Mouse (Mus musculus): ENCODE results near the gene Gm20388. TPM values are rescaled to one million over a fixed set of nuclear protein-coding genes. Genes with fewer than 3 reads are reported as not detected.

Gene Gm20388
- total RNA-seq, 2 experiments from 2014 or later: 12.7 TPM; not detected in 1

DNA sequence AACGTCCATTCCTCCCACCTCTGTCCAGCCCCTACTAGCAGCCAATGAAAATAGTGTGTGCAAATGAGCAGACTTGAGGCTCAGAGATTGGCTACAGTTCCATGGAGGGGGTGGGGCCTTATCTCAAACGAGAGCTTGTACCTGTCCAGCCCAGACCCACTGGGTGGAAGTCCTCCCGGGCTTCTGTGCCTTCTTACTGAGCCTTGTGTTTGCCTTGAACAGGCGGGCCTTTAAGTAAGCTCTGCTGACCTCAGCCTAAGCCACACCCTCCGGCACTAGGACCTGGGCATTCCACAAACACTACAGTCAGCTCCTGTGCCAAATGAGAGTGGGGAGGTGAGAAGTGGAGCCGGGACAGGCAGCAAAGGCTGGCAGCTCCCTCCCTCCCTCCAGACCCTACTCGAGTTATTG, 2383.6 kb downstream of the Gm20388 start:
- no peak for DNase-seq

DNA sequence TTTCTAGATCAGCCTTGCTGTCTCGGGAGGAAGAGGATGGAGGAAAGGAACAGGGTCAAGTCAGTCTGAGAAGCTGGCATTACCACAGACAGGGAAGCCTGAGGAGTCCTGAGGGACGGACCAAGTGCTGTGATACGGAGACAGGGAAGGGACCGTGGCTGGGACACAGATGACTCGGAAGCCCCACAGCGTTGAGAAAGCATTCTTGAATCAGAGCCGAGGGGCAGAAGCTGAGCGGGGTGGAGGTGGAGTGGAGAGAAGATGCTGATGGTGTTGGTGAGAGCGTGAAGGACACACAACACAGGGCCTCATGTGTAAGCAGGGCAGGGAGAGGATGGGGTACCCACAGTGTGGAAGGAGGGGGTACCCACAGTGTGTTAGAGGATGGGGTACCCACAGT, 2384.7 kb downstream of the Gm20388 start:
- no peak for DNase-seq

DNA sequence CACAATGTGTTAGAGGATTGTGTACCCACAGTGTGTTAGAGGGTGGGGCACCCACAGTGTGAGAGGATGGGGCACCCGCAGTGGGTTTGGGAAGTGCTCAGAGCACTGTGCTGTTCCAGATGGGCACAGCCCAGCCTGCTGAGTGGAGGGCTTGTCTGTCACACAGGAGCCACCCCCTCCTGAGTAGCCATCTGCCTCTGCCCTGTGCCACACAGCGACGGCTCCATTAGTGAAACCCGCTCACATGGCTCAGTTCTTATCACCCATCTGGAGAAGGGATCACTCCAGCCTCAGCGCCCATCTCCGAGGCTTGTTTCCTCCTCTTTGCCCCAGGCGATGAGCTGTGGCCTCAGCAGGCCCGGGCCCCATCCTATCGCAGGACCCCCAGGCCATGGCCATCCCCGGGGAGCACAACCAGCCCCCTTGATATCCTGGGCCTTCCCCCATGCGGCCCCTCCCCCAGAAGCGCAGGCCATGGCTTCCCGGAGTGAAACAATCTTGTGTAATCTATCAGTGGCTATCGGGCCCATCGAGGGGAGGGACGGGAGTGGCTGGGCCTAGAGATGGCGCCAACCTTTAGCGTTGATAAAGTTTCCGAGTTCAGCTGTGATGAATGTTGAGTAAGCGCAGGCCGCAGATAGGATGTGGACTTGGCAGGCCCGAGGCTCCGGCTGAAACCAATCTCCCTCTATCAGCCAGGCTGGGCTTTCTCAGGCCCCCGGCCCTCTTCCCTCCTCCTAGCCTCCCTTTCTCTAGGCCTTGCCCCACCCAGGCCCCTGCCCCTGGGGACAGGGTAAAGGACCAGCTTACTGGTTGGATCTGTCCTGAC, 2385.7 kb downstream of the Gm20388 start:
- DNase-seq: peak in 1 of 2 experiments; percentile 58

DNA sequence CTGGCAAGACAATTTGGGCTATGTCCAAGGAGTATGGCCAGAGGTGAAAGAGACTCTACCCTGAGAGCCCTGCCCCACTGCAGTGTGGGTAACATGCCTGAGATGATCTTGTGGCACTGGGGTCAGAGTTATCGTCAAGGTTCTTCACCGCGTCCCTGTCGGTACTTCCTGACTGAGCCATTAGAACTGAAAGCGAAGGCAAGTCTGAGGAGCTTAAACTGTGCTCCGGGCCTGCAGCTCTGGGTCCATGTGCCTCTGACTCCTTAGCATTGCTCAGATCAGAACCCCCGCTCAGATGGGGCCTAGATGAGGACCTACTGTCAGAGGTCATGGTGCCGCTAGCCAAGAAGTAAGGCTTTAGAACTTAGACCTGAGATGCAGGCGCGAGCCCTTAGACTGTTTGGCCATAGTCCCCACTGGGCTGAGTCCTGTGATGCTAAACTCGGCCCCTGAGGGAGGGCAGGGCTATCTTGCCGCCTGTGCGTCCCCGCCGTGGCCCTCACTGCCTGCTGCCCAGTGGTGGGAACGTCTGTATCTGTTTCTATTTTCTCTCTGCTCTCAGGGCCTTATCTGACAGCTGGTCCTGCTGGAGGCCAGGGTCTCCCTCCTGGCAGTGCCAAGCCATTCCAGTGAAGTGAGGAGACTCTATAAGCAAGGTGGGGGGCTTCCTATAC, 2389.1 kb downstream of the Gm20388 start:
- DNase-seq: no peak

DNA sequence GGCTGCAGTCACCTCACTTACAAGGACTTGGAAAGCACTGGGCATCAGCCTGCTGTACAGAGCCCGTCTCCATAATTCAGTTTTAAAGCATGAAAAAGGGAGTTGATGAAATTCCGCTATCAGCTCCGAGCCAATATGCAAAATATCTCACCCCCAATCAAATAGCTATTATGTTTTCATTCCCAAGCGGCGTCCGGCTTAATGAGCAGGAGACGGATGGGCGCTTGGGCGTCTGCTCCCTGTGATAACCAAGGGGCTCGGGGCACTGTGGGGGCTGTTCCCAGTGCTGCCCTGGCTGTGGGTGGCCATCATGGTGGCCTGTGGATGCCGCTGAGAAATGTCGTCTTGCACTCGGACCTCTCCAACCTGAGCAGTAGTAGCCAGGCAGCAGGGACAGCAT, 2390.4 kb downstream of the Gm20388 start:
- DNase-seq: no peak

DNA sequence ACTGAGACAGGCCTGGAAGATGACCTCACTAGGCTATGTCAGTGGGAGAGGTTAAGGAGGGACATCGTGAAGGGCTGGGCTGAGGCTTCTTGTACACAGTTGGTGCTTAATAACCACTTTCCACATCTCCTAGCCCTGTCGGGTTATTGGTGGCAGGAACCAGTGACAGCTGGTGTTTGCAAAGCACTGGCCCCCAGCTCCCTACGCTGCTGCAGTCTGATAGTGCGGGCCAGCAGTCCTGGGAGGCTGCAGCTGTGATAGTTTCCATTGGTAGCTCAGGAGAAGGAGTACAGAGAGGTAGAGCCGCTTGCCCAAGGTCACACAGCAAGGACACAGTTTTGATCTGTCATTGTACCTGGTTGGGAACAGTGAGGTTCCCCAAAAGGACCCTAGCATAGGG, 2391.2 kb downstream of the Gm20388 start:
- DNase-seq: no peak

DNA sequence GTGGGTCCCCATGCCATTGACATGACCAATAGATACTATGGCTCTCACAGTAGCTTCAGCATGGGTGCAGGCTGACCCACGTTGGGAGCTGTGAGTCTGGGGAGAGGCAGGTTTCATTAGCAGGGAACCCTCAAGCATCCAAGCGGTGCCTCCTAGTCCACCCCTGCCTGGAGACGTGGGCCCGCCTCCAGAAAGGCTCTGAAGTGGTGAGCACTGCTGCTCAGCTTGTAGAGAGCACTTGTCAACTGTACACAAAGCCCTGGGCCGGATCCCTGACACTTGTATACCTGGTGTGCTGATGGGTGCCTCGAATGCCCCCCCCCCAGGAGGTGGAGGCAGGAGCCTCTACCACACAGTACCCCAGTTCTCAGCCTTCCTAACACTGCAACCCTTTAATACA, 2392.8 kb downstream of the Gm20388 start:
- DNase-seq: no peak

DNA sequence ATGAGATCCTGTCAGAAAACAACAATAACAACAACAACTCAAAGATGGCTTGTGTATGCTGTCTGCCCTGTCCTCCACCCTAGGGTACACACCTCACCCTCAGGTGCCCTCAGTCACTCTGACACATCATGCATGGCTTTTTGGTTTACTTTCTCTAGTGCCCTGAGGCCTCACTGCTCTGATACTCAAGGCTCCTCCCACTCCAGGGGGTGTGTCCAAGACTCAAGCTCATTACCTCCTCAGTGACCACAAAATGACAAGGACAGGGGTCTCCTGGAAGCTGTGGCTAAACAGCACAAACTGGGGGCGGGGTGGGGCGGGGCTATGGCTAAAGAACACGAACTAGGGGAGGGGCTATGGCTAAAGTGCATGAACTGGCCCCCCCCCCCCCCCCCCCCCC, 2393.4 kb downstream of the Gm20388 start:
- DNase-seq: no peak

DNA sequence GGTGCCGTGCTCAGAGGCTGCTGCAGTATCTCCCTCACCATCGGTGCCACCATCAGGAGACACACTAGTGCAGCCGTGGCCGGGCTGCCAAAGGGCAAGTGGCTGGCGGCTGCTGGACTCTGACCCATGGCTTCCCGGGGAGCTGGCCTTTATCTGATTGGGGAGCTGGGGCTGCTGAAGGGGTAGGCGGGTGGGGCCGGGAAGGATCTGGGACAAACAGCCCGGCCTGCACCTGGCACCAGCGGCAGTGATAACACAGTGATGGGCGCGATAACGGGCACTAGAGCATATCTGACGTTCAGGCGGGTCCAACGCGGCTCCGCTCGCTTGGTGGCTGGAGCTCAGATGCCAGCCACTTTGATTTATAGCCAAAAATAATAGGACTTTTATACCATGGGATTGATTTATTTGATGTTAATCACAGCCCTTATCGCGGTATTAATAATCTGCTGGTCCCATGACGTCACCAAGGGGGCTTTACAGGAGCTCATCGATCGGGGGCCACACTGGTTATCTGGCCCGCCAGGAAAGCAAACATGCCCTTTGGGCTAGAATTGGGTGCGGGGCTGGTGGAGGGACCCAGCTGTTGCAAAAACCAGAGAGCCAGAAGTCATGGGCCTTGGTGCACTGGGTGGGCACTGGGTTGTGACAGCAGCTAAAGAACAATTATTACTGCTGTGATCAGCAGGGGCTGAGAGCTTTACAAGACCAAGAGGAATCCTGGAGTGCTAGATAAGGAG, 2396.2 kb downstream of the Gm20388 start:
- no peak for DNase-seq

DNA sequence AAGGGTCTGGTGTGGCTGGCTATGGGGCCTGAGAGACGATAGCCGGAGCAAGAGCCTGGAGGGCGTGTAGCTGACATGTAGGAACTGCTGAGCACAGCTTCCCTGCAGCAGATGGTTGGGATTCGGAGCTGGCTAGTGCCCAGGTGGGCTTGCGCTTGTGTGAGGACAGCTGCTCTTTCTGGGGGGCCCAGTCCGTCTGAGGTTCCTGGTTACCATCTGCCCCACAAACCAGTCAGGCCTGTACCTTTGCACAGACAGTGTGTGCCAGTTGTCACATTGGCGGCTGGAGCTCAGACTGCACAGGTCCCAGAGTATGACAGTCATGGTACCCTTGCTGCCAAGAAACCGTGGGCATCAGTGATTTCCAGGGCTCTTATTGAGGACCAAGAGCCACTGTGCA, 2397.2 kb downstream of the Gm20388 start:
- DNase-seq: no peak

DNA sequence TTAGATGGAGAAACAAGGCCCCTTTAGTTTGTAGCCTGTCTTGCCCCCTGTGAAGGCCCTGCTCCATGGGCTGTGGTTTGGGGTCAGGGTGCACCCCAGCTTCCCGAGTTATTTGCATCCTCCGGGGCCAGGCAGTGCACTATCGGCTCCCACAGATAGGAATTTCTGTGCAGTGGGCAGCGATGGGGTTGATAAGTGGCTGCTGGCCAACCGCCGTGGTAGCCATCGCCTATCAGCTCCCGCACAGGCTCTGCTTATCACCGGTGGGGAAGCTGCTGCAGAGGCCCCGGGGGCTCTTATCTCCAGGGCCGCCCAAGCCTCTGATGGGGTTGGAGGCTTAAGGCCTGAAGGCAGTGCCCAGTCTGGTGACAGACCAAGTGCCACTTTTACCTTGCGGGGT, 2398.6 kb downstream of the Gm20388 start:
- DNase-seq: no peak

DNA sequence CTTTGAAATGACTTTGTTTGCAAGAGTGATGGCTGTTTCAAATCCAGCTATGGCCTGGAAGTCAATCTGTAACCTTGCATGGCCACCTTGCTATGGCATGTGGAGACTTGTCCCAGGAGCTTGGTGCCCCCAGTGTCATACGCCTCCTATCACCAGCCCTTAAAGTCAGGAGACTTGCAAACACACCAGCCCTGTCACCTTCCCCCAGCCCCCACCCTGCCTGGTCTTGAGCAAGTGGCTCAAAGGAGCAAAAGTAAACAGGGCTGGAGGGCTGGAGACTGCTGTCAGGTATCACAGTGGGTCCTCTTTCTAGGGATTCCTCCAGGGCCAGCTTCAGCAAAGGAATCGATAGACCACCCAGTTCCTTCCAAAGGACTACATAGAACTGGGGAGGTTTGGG, 2400.5 kb downstream of the Gm20388 start:
- no peak for DNase-seq

DNA sequence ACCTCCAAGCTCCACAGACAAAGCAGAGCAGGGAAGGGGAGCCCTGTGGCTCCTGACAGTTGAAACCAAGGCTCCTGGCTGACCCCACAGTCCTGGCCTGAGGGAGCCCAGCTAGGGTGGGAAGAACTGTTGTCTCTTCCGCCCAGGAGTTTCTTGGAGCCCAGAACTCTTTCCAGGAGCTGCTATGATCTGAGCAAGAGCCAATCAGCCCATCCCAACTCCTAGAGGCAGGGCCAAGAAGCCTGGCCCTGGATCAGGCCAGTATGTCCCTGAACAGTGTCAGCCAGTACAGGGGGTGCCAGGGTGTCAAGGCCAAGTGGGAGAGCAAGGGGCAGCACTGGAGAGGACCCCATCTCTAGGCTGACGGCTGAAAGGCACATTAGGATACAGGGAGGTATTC, 2401.9 kb downstream of the Gm20388 start:
- no peak for DNase-seq

DNA sequence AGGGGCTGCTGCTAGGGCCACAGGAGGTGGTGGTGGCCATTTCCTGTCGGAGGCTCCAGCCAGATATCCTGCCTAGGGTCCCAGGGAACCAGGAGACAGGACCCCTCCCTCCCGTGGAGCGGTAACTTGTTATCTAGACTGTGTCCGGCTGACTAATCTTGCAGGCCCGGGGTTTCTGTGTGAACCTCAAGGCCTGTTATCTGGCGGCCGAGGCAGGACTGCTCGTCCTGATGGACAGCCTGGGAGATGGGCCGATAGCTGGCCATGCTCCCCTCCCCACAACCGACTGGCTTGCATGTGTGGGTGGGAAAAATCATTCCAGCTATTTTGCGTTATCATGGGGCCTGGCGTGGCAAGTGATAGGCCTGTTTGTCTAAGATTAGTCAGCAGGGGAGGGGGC, 2402.7 kb downstream of the Gm20388 start:
- DNase-seq: no peak

DNA sequence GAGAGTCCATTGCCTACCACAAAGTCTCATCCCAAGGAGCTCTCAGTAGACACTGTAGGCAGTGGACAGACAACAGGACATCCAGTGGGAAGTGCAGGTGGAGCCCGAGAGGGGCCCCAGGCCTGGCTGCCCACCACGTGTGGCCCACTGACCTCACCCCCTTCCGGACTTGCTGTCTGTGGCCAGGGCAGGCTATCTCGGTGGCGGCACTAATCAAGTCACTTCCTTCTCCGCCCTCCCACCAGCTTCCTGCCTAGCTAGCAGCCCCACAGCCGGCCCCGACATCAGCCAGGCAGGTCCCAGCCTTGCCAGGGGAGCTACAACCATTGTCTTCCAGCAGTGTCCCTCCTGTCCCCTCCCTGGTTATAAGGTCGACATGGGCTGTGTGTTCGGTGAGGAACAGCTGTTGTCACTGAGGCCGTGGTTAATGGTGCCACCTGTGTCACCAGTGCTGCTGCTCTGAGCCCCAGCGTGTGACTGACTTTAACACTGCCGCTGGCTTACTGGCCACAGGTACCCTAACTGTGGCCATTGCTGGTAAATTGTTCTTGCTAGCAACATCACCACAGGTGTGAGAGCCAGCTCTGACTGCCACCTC, 2404.4 kb downstream of the Gm20388 start:
- no peak for DNase-seq

DNA sequence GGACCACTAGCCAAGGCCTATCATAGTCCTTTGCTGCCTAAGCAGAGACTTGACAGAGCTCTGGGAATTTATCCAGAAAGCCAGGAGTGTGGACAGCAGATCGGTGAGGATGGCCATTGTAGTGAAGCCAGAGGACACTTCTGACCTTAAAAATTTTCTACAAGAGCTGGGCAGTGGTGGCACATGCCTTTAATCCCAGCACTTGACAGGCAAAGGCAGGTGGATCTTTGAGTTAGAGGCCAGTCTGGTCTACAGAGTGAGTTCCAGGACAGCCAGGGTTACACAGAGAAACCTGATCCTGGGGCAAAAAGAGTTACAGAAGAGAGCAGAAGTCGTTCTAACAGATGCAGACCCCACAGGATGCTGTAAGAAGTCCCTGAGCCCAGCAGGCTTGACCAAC, 2405.8 kb downstream of the Gm20388 start:
- DNase-seq: no peak

DNA sequence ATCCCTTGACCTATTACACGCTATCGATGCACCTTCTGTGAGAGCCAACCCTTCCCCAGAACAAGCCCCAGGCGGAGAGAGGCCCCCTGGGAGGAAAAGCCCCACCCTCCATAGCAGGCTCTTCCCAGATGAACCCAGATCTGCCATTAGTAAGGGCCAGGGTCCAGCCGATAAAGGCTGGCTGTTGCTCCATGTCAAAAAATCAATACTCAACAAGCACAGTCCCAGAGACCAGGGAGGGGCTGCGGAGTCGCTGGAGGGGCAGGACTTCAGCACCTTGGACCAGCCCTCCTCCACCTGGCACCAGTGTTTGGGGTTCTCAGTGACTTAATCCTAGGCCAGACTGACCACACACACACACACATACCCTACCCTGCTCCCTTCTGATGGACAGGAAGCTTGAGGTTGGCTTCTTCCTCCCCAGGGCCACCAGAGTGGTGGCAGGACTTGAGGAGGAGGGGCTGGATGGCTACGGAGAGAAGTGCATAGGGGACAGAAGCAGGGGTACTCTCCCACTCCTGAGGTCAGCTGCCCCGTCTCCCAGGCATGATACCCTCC, 2407.4 kb downstream of the Gm20388 start:
- no peak for DNase-seq

DNA sequence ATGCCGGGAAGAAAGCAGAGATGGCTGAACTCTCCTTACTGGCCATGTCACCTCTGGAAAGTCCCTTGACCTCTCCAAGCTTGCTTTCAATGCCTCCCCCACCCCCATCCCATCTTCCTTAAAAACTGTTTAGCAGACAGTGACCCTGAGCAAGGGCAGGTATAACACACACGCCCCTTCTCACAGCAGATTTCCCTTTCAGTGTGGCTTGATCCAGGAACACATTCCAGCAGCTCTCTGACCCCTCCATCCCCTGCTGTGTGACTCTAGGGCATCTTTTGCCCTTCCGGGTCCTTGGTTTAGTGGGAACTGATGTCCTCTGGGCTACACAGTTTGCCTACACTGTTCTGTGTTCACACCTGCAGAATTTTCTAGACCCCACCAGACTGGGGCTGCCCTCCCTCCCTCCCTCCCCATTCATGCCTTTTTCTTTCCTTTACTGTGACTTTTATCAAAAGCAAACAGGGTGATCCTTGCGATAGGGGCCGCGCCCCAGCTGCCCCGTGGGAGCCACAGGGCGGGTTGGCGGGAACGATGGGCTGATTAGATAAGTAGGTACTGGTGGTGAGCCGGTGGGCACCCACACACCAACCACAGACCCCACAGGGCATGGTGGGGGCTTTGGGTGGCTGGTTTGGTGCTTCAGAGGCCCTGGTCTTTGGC, 2408.5 kb downstream of the Gm20388 start:
- no peak for DNase-seq

DNA sequence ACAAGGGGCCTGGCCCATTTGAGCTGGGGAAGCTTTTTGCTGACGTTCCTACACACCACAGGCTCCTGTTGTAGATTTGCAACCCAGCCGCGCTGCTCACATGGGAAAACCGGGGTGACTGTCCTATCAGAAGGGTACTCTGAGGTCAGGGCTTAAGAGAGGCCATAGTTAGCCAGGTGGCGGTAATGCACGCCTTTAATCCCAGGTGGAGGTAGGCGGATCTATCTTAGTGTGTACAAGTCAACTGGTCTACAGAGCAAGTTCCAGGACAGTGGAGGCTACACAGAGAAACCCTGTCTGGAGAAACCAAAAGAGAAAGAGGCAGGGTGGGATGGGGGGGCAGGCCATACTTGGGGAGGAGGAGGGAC, 2409.1 kb downstream of the Gm20388 start:
- no peak for DNase-seq

DNA sequence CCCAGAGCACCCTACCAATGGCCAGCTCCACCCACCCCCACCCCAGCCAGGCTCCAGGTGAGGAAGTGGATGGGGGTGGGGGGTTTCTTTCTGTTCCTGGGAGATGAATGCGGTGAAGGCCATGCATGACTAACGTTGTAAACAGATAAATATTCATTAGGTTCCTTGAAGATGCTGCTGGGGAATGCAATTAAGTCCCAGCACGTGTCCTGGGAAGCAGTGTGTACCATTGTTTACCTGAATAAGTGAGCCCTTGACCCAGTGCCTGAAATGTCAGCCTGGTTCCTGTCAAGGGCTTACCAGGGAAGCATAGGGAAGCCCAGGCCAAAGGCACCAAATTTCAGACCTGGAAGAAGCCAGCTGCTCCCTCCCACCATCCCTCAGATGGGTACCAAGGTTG, 2409.9 kb downstream of the Gm20388 start:
- no peak for DNase-seq

DNA sequence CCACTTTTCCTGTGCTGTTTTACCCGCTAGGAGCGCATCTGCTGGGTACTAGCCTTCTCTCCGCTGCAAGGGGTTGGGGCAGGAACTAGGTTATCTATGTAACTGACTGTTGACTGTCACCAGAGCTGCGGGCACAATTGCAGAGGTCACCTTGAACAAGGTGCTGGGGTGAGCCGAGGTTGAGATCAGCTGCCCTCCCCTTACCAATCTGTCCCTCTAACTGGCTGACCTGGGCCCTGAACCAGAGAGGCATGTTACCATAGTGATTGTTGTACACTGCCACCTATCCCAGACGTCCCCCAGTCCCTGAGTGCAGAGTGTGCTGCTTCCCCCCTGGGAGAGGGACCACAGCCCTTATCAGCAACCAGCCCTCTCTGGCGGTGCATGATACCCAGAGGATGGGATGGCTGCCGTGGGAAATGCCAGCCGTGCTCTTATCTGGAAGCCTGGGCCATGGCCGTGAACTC, 2410.8 kb downstream of the Gm20388 start:
- no peak for DNase-seq

DNA sequence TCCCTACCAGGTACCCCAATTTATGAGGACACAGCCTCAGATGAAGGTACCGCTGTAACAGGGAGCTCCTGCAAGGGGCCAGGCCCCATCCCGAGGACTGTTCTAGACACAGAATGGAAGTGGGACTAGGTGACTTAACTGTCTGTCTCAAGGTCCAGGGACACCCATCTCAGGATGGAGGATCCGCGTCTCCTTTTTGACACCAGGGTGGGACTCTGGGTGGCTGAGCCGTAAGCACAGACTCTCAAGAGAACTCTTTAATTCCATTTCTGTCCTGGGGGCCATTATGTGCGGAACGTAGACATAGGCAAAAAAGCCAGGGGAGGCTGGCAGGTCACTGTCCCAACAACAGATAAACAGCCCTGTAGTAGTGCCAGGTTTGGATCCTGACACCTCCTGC, 2411.5 kb downstream of the Gm20388 start:
- DNase-seq: no peak
